Mouse (Mus musculus): ENCODE measurements around the gene Gm20449. TPM values are rescaled to one million over a fixed set of nuclear protein-coding genes. Genes with fewer than 3 reads are reported as not detected.
"Not testable (repeated sequence)": the region's sequence is repeated elsewhere in the genome, so short reads cannot be mapped to it uniquely, and the experiment has no call there.

Gene Gm20449
- 0.11 and 0.32 TPM in 2 replicates for polyA plus RNA-seq (2015; fragmentation: Nextera tagmentation; extraction: Ambion mirVana)

DNA sequence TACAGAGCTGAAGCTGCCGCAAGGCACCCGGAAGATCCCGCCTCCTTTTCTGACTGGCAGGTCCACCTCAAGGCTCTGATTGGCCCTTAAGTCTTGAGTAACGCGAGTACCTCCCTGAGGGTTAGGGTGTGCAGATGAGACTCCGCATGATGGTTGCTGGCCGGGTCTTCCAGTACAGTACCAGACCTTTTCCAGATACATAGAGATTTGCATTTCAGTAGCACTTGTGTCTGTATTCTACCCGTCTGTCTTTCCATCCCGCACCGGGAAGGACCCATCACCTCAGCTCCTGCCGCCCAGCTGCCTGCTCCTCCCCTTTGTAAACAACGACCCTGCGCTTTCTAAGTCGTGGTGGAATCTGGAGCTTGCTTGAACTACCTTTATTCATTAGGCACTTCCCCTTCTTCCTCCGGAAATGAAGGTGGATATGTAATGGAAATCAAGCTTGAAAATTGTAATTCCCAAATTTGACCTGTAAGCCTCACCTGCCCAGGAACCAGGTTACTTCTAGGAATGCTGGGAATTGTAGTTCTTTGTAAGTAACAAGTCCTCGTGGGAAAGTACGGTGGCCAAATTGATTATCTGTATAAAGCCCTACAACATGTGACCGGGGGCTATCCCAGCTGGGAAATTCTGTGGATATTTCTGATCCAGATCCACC lies at the start of gene Gm20449, which contains the start of gene AW146154:
TSS of gene Gm20449 (minus strand) at position 29 of the 661 bp plus-strand sequence.
TSS of gene AW146154 (minus strand) at position 502 of the 661 bp plus-strand sequence.
- Histone ChIP-seq H3K9me3 (replicated peaks) (no peaks in the 10 kb centered on the region), H3K27ac (replicated peaks) (peak within 1 kb of the TSS; percentile 84), H3K4me1 (no peaks in the 10 kb centered on the region), H3K9ac (peak within 1 kb of the TSS; percentile 44; the same call in 1 of the 2 replicates), H3K4me3 (replicated peaks) (peak within 1 kb of the TSS; percentile 74), H3K27me3 (no peaks in the 10 kb centered on the region), H3K4me2 (replicated peaks) (peak within 1 kb of the TSS; percentile 64), H3K36me3 (peaks cover 8% of the 10 kb centered on the region)
- WGBS = 0% methylated on average over 18 of the region's 18 CpGs
- peak; percentile 96 for ATAC-seq (ENCODE audit: insufficient number of reproducible peaks, low FRiP score, low TSS enrichment, low read depth)

GRCm38 (mm10) chr7:41512672-41513071 lies 13.5 kb upstream of the Gm20449 start:
- no peak for ATAC-seq (ENCODE audit: insufficient number of reproducible peaks, low FRiP score, low TSS enrichment, low read depth)
- H3K4me1 ChIP-seq = no peaks in the 10 kb centered on the region
- no peaks in the 10 kb centered on the region for H3K36me3 ChIP-seq
- no peak overlapping the region for H3K9ac ChIP-seq
- H3K4me2 ChIP-seq (replicated peaks) = no peak overlapping the region
- H3K27ac ChIP-seq (replicated peaks) = no peak overlapping the region
- no peaks in the 10 kb centered on the region for H3K27me3 ChIP-seq
- no peaks in the 10 kb centered on the region for H3K9me3 ChIP-seq (replicated peaks)
- H3K4me3 ChIP-seq (replicated peaks) = no peak overlapping the region
- WGBS = 75% methylated on average over 3 of the region's 3 CpGs

- Histone ChIP-seq H3K9ac (no peak overlapping the region), H3K4me2 (replicated peaks) (no peak overlapping the region), H3K36me3 (no peaks in the 10 kb centered on the region), H3K4me1 (no peaks in the 10 kb centered on the region), H3K27me3 (no peaks in the 10 kb centered on the region), H3K27ac (replicated peaks) (no peak overlapping the region), H3K9me3 (replicated peaks) (0 out of 2 replicates have a peak, but pooled peaks cover 3% of the 10 kb centered on the region), H3K4me3 (replicated peaks) (no peak overlapping the region)
- no peak for ATAC-seq (ENCODE audit: insufficient number of reproducible peaks, low FRiP score, low TSS enrichment, low read depth)
- 9% methylated on average over 1 of the region's 1 CpGs for WGBS
Observed at GRCm38 (mm10) chr7:41512207-41512606, 13.0 kb upstream of the Gm20449 start.

GRCm38 (mm10) chr7:41502402-41502801 lies 3.2 kb upstream of the Gm20449 start:
- Histone ChIP-seq H3K4me2 (replicated peaks) (no peak overlapping the region), H3K4me3 (replicated peaks) (no peak overlapping the region), H3K9ac (no peak overlapping the region), H3K27me3 (no peaks in the 10 kb centered on the region), H3K9me3 (replicated peaks) (0 out of 2 replicates have a peak, but pooled peaks cover 4% of the 10 kb centered on the region), H3K4me1 (no peaks in the 10 kb centered on the region), H3K27ac (replicated peaks) (no peak overlapping the region), H3K36me3 (no peaks in the 10 kb centered on the region)
- 52% methylated on average over 1 of the region's 1 CpGs for WGBS
- ATAC-seq (ENCODE audit: insufficient number of reproducible peaks, low FRiP score, low TSS enrichment, low read depth) = no peak

GRCm38 (mm10) chr7:41500151-41500934 lies 1.1 kb upstream of the Gm20449 start:
- no peak overlapping the region for H3K9ac ChIP-seq
- WGBS = 18% methylated on average over 22 of the region's 22 CpGs

GRCm38 (mm10) chr7:41499018-41499388 lies 214 bp downstream of the Gm20449 start:
- H3K36me3 ChIP-seq = peaks cover 11% of the 10 kb centered on the region
- ATAC-seq (ENCODE audit: insufficient number of reproducible peaks, low FRiP score, low TSS enrichment, low read depth) = peak; percentile 58
- H3K4me3 ChIP-seq (replicated peaks) = peak overlapping the region; percentile 74
- peak overlapping the region; percentile 84 for H3K27ac ChIP-seq (replicated peaks)
- peak overlapping the region; percentile 64 for H3K4me2 ChIP-seq (replicated peaks)
- H3K4me1 ChIP-seq; H3K27me3 ChIP-seq; H3K9me3 ChIP-seq (replicated peaks): not testable (repeated sequence)
- H3K9ac ChIP-seq = peak overlapping the region; percentile 44; the same call in 1 of the 2 replicates
- WGBS = 0% methylated on average over 6 of the region's 6 CpGs

More at GRCm38 (mm10) chr7:41500151-41500934, 1.1 kb upstream of the Gm20449 start:
- H3K36me3 ChIP-seq = no peaks in the 10 kb centered on the region
- H3K27me3 ChIP-seq = no peaks in the 10 kb centered on the region
- H3K4me1 ChIP-seq = no peaks in the 10 kb centered on the region
- no peaks in the 10 kb centered on the region for H3K9me3 ChIP-seq (replicated peaks)
- H3K27ac ChIP-seq (replicated peaks) = no peak overlapping the region
- H3K4me3 ChIP-seq (replicated peaks) = peak overlapping the region; percentile 74
- H3K4me2 ChIP-seq (replicated peaks) = peak overlapping the region; percentile 64
- ATAC-seq (ENCODE audit: insufficient number of reproducible peaks, low FRiP score, low TSS enrichment, low read depth) = no peak

DNA sequence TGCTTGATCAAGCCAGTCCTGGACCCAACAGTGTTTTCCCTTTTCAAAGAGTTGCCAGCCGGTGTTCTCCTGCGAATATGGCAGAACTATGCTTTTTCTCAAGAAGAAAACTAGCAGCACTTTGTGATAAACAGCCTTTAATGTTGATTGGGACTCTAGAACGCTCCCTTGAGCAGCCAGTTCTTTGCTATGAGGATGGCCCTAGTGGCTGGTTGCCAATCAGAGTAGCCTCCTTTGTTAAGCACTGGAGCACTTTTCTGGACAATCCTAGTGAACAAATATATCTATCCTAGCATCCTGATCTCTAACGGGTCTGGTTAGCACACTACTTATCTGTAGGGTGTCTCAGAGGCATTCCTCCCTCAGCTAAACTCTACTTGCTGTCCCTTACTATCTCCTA lies 753 bp downstream of the Gm20449 start:
- H3K9ac ChIP-seq; H3K27me3 ChIP-seq; H3K9me3 ChIP-seq (replicated peaks); H3K27ac ChIP-seq (replicated peaks); ATAC-seq (ENCODE audit: insufficient number of reproducible peaks, low FRiP score, low TSS enrichment, low read depth); H3K4me1 ChIP-seq: not testable (repeated sequence)
- Histone ChIP-seq H3K36me3 (peaks cover 11% of the 10 kb centered on the region), H3K4me3 (replicated peaks) (peak overlapping the region; percentile 74), H3K4me2 (replicated peaks) (peak overlapping the region; percentile 64)
- 74% methylated on average over 4 of the region's 4 CpGs for WGBS

DNA sequence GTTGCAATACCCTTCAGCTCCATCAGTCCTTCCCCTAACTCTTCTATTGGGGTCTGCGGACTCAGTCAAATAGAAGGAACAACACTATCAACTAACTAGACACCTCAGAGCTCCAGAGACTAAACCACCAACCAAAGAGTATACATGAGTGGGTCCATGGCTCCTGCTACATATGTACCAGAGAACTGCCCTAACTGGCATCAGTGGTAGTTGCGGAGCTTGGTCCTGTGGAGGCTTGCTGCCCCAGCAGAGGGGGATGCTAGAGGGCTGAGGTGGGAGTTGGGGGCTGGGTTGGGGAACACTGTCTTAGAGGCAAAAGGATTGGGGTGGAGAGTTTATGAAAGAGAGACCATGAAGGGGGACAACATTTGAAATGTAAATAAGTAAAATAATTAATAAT lies 1.3 kb downstream of the Gm20449 start:
- H3K36me3 ChIP-seq = peaks cover 11% of the 10 kb centered on the region
- no peaks in the 10 kb centered on the region for H3K4me1 ChIP-seq
- no peak overlapping the region for H3K4me2 ChIP-seq (replicated peaks)
- 95% methylated on average over 2 of the region's 2 CpGs for WGBS
- no peak overlapping the region for H3K9ac ChIP-seq
- no peak for ATAC-seq (ENCODE audit: insufficient number of reproducible peaks, low FRiP score, low TSS enrichment, low read depth)
- no peak overlapping the region for H3K27ac ChIP-seq (replicated peaks)
- no peaks in the 10 kb centered on the region for H3K27me3 ChIP-seq
- H3K9me3 ChIP-seq (replicated peaks) = no peaks in the 10 kb centered on the region
- H3K4me3 ChIP-seq (replicated peaks) = no peak overlapping the region

DNA sequence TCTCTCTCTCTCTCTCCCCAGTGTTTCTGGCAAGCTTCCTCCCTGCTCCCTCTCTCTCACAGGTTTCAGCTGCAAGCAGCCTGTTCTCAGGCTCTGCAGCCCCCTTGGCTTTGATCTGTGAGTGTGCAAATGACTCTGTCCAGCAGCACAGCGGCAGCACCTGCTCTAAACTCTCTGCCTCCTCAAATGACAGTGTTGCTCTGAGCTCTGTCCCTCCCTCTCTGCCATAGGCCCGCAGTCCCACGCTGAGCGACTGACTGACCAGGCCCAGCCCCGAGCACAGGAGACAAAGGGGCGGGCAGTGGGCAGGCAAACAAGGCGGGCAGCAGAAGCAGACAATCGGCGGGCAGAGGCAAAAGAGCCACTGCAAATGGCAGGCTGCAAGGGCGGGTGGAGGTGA lies 47.4 kb downstream of the Gm20449 start:
- no peak overlapping the region for H3K9ac ChIP-seq
- no peaks in the 10 kb centered on the region for H3K36me3 ChIP-seq
- H3K4me1 ChIP-seq = no peaks in the 10 kb centered on the region
- no peak overlapping the region for H3K4me3 ChIP-seq (replicated peaks)
- no peaks in the 10 kb centered on the region for H3K9me3 ChIP-seq (replicated peaks)
- no peak for ATAC-seq (ENCODE audit: insufficient number of reproducible peaks, low FRiP score, low TSS enrichment, low read depth)
- 15% methylated on average over 10 of the region's 10 CpGs for WGBS
- no peaks in the 10 kb centered on the region for H3K27me3 ChIP-seq
- H3K27ac ChIP-seq (replicated peaks) = no peak overlapping the region
- H3K4me2 ChIP-seq (replicated peaks) = no peak overlapping the region

- not testable (repeated sequence) for H3K4me1 ChIP-seq; H3K4me2 ChIP-seq (replicated peaks); H3K9me3 ChIP-seq (replicated peaks); H3K36me3 ChIP-seq; ATAC-seq (ENCODE audit: insufficient number of reproducible peaks, low FRiP score, low TSS enrichment, low read depth); H3K27ac ChIP-seq (replicated peaks); H3K27me3 ChIP-seq; H3K4me3 ChIP-seq (replicated peaks); H3K9ac ChIP-seq
- 59% methylated on average over 1 of the region's 1 CpGs for WGBS
Observed at GRCm38 (mm10) chr7:41448596-41448995, 50.6 kb downstream of the Gm20449 start, which contains the start of gene Vmn2r57. Vmn2r57 (minus strand) TSS chr7:41448696.

GRCm38 (mm10) chr7:41394130-41394529 lies 105.1 kb downstream of the Gm20449 start:
- Histone ChIP-seq H3K27me3 (no peaks in the 10 kb centered on the region), H3K4me3 (replicated peaks) (no peak overlapping the region), H3K36me3 (no peaks in the 10 kb centered on the region), H3K9me3 (replicated peaks) (no peaks in the 10 kb centered on the region), H3K4me1 (no peaks in the 10 kb centered on the region), H3K27ac (replicated peaks) (no peak overlapping the region), H3K4me2 (replicated peaks) (no peak overlapping the region), H3K9ac (no peak overlapping the region)
- 71% methylated on average over 4 of the region's 4 CpGs for WGBS
- ATAC-seq (ENCODE audit: insufficient number of reproducible peaks, low FRiP score, low TSS enrichment, low read depth) = no peak

All from embryonic facial prominence, embryonic 15.5 days (tissue).